Mouse (Mus musculus): ENCODE results near the gene Stam. TPM values are rescaled to one million over a fixed set of nuclear protein-coding genes. Genes with fewer than 3 reads are reported as not detected.

Stam gene
- total RNA-seq, 1 experiment from 2014 or later = 30.8 TPM

DNA sequence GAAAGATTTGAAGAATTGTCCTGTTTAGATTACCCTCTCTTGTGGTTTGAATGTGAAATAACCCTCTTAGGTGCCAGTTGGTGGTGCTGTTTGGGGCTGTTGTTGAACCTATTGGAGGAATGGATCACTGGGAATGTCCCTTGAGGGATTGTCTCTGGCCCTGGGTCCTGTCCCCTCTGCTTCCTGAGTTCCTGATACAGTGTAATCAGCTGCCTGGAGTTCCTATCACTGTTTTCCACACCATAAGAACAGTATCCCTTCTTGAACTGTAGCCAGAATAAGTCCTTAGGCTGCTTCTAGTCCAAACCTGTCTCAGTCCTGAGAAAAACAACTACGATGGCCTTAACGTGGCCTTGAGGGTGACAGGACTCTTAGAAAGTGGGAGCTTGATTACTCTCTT lies 28.7 kb downstream of the Stam start:
- no peak for ATAC-seq (ENCODE audit: extremely low read depth, insufficient number of reproducible peaks, low FRiP score, poor library complexity, severe bottlenecking)

GRCm38 (mm10) chr2:14103924-14104323 lies 30.0 kb downstream of the Stam start:
- ATAC-seq (ENCODE audit: extremely low read depth, insufficient number of reproducible peaks, low FRiP score, poor library complexity, severe bottlenecking) = no peak

GRCm38 (mm10) chr2:14107673-14108072 lies 33.8 kb downstream of the Stam start:
- ATAC-seq (ENCODE audit: extremely low read depth, insufficient number of reproducible peaks, low FRiP score, poor library complexity, severe bottlenecking) = no peak

GRCm38 (mm10) chr2:14126387-14126786 lies 52.5 kb downstream of the Stam start:
- ATAC-seq (ENCODE audit: extremely low read depth, insufficient number of reproducible peaks, low FRiP score, poor library complexity, severe bottlenecking) = no peak

- no peak for ATAC-seq (ENCODE audit: extremely low read depth, insufficient number of reproducible peaks, low FRiP score, poor library complexity, severe bottlenecking)
These were observed 53.7 kb downstream of the Stam start for GRCm38 (mm10) chr2:14127629-14128028.

DNA sequence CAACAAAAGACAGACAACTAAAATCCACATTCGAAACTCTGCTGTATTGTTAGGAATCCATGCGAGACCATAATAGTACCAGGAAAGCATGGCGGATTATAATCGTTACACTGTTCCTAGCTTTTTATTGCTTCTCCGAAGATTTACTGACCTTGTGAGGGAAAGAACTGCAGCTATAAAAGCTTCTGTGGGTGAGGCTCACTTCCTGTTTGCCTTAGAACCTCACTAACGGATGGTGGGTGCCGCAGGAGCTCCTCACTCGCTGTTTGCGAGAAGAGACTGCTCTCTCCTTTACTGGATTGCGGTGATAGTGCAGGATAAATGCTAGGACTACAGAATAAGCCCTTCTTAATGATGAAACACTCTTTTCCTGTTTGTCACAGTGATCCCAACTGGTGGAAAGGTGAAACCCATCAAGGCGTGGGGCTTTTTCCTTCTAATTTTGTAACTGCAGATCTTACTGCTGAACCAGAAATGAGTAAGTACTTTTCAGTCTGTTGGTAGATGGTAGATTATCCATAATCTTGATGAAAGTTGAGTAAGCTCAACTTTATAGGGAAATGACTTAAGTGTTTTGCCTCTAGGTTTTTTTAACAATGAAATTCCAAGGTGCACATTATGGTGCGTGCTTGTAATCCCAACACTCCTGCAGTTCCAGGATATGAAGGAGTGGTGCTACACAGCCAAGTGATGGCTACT lies 56.9 kb downstream of the Stam start:
- ATAC-seq (ENCODE audit: extremely low read depth, insufficient number of reproducible peaks, low FRiP score, poor library complexity, severe bottlenecking) = no peak

- ATAC-seq (ENCODE audit: extremely low read depth, insufficient number of reproducible peaks, low FRiP score, poor library complexity, severe bottlenecking) = no peak
These were observed 58.8 kb downstream of the Stam start for GRCm38 (mm10) chr2:14132468-14133326.

DNA sequence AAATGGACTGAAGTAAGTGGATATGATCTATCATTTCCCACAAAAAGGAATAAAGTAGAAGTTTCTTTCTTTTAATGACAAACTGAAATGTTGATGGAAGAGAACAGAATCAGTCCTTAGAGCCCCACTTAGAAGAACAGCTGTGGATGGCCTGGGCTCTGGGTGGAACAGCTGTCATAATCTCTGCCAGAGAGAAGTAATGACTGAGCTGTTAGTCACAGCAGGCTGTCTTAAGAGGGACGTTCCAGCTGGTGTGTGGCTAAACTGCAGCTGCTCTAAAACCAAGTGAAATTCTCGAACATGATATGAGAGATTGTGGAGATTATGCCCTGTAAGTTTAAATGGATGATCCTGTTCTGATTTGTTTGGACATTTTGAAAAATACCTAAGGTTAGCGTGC lies 63.0 kb downstream of the Stam start:
- no peak for ATAC-seq (ENCODE audit: extremely low read depth, insufficient number of reproducible peaks, low FRiP score, poor library complexity, severe bottlenecking)

DNA sequence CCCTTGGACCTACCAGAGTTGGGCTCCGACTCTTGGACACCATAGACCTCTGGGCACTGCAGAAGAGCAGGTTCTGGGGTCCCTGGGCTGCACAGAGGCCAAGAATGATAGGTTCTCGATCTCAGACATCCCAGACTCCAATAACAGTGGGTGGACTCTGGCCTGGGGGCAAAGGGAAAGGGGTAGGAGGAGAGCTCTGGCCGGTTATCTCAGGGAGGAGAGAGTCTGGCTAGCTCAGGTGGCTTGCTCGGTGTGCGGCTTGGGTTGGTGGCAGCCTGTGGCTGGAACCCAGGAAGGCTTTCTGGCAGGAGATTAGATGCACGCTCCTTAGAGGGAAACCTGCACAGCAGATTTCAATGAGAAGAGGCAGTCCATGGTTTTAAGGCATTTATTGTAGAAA lies 65.7 kb downstream of the Stam start:
- no peak for ATAC-seq (ENCODE audit: extremely low read depth, insufficient number of reproducible peaks, low FRiP score, poor library complexity, severe bottlenecking)

DNA sequence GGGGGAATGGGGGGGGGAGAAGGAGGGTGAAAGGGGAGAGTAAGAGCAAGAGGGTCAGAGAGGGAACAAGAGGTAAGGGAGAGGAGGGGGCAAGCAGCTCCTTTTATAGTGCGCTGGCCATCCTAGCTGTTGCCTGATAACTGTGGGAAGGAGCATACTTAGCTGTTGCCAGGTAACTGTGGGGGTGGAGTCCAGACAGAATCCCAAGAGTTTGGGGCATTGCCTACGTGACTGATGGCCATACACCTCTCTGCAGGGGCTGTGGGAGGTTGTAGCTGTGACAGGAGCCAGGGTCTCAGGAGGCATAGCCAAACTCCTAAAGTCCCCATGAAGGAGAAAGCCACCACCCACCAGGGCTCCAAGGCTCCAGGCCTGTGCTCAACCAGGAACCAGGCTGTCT lies 66.1 kb downstream of the Stam start:
- ATAC-seq (ENCODE audit: extremely low read depth, insufficient number of reproducible peaks, low FRiP score, poor library complexity, severe bottlenecking) = no peak

DNA sequence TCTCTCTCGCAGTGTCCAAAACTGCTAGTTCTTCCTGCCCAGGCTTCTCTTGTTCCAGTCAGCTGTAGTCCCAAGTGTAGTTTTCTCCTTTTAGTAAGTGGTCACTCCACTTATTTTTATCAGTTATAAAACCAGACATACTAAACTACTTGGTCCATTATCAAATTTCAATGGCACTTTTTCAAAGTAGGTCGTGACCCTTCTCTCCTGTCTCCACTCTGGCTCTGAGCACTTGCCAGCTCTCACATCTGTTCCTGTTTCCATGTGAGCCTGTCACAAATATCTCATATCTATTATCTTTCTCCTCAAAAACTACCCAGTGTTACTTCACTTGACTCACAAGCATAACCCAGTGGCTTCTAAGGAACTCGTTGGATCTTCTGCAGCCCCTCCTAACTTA lies 71.4 kb downstream of the Stam start:
- ATAC-seq (ENCODE audit: extremely low read depth, insufficient number of reproducible peaks, low FRiP score, poor library complexity, severe bottlenecking) = no peak

DNA sequence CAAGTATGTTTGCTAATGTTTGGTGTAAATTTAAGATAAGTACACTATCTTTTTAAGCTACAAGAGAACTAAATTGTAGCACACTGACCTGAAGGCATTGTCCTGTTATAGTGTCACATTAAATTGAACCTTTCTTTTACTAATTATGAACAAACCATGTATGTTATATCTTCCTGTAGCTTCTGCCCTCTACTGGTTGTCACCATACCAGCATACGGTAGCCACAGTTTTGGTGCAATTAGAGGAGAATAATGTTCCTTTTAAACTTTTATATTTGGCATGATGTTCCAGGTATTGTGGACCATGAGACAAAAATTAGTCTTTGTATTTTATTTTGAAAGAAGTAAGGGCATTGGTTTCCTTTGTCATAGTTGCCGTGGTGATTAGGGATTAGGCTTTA lies 73.0 kb downstream of the Stam start:
- no peak for ATAC-seq (ENCODE audit: extremely low read depth, insufficient number of reproducible peaks, low FRiP score, poor library complexity, severe bottlenecking)

GRCm38 (mm10) chr2:14150829-14151228 lies 76.9 kb downstream of the Stam start:
- ATAC-seq (ENCODE audit: extremely low read depth, insufficient number of reproducible peaks, low FRiP score, poor library complexity, severe bottlenecking) = no peak

GRCm38 (mm10) chr2:14151854-14152253 lies 78.0 kb downstream of the Stam start:
- ATAC-seq (ENCODE audit: extremely low read depth, insufficient number of reproducible peaks, low FRiP score, poor library complexity, severe bottlenecking) = no peak

GRCm38 (mm10) chr2:14159047-14159446 lies 85.1 kb downstream of the Stam start:
- no peak for ATAC-seq (ENCODE audit: extremely low read depth, insufficient number of reproducible peaks, low FRiP score, poor library complexity, severe bottlenecking)

GRCm38 (mm10) chr2:14159756-14160155 lies 85.9 kb downstream of the Stam start:
- no peak for ATAC-seq (ENCODE audit: extremely low read depth, insufficient number of reproducible peaks, low FRiP score, poor library complexity, severe bottlenecking)

DNA sequence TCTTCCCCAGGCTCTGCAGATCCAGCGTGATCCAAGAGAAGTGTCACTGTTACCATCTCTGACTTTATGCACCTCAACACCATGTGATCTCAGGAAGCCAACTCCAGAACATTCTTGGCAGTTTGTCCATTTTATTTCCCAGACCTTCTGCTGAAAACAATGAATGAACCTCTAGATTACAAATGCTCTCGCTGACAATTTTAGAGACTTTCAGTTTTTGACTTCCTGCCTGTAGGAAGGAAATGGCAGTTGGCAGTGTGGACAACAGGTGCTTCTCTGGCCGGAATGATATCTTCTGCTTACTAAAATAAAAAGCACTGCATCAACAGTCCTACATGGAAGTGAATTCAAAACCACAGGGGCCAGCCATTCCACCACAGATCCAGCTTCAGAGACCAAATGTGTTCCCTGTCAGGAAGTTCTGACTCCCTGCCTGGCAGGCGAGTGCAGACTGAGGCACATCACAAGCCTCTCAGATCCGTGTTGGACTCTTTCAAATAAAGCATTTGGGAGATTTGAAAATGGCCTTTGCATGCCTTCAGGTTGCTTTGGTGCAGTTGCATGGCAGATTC lies 90.6 kb downstream of the Stam start:
- no peak for ATAC-seq (ENCODE audit: extremely low read depth, insufficient number of reproducible peaks, low FRiP score, poor library complexity, severe bottlenecking)

DNA sequence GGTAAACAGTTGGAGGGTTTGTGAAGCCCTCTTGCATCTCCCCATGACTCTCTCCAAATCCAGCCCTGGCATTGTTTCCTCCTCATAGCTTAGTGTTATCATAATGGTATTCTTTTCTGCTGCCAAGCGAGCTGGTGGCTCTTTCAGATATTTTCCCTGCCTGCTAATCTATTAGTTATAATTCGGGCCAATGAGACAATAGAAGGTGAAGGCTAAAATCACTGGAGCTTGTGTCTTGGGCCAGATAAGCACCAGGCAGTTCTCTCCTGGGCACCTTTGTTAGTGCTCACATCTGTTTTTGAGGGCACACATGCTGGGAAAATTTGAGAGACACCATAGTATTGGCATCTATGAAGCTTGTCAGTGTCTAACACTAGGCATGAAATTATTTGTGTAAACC lies 91.2 kb downstream of the Stam start:
- ATAC-seq (ENCODE audit: extremely low read depth, insufficient number of reproducible peaks, low FRiP score, poor library complexity, severe bottlenecking) = no peak

DNA sequence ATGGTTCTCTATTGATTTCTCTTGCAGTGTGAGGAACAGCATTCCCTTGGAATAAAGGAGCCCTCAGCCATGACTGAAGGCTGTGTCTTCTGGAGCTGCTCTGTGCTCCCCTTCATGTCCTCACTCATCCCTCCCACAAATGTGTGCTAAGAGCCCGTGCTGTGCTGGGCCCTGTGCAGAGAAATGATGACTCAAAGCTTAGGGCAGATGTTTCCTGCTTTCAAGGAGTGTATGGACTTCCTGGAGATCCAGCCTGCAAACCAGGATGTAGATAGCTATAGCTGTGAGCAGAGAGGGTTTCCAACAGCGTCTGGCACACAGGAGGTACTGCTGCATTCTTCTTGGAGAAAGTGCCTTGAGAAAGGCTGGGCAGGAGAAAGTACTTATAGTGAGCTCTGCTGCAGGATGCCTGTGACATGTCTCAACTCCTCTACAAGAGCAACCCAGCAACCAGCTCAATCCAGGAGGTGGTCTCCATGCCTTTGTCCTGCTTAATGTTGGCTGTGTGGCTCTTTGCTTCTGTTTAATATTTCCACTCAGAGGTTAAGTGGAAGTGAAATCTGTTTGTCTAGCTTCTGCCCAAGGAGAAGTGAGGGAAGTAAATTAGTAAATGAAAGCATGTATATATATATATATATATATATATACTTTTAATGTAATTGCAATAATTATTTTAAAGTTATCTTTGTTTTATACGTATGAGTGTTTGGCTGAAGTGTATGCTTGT lies 91.9 kb downstream of the Stam start:
- ATAC-seq (ENCODE audit: extremely low read depth, insufficient number of reproducible peaks, low FRiP score, poor library complexity, severe bottlenecking) = no peak
